Mouse (Mus musculus) heart, embryonic 16.5 days (tissue): ENCODE measurements around the gene Fam83g. TPM values are rescaled to one million over a fixed set of nuclear protein-coding genes. Genes with fewer than 3 reads are reported as not detected.

Experiments used
- ATAC-seq: fragments of 200-750 bp; cut with Nextera tagmentation; replicated peaks from 2 replicates; pipeline ENCODE4 v1.8.0; 2017; ENCODE audit warnings: moderate number of reproducible peaks; ENCODE audit not compliant: insufficient read depth, low FRiP score; ENCODE audit errors: extremely low read depth
- H3K27ac ChIP-seq: fragments of 300-500 bp; sonication (generic); 2 replicates; pipeline ENCODE4 v1.5.1; 2014; ENCODE audit warnings: mild to moderate bottlenecking, low read length, control low read depth, moderate library complexity
- H3K27me3 ChIP-seq: fragments of 300-500 bp; sonication (generic); 2 replicates; pipeline ENCODE4 v1.6.1; 2014; ENCODE audit warnings: low read length, mixed read lengths; ENCODE audit not compliant: control insufficient read depth, insufficient read depth
- H3K36me3 ChIP-seq: fragments of 300-500 bp; sonication (generic); 2 replicates; pipeline ENCODE4 v1.6.1; 2014; ENCODE audit not compliant: control insufficient read depth, insufficient read depth
- H3K4me1 ChIP-seq: fragments of 300-500 bp; sonication (generic); 2 replicates; pipeline ENCODE4 v1.6.1; 2014; ENCODE audit warnings: low read length, mixed read lengths; ENCODE audit not compliant: control insufficient read depth, insufficient read depth
- H3K4me2 ChIP-seq: fragments of 300-500 bp; sonication (generic); 2 replicates; pipeline ENCODE4 v1.6.1; 2014; ENCODE audit warnings: low read depth, mild to moderate bottlenecking, control low read depth, low read length
- H3K4me3 ChIP-seq: fragments of 300-500 bp; sonication (generic); 2 replicates; pipeline ENCODE4 v1.5.1; 2014; ENCODE audit warnings: mild to moderate bottlenecking, control low read depth, low read length
- H3K9ac ChIP-seq: fragments of 300-500 bp; sonication (generic); 2 replicates; pipeline ENCODE4 v1.6.1; 2014; ENCODE audit warnings: low read length, control low read depth
- H3K9me3 ChIP-seq: fragments of 300-500 bp; sonication (generic); replicated peaks from 2 replicates; pipeline ENCODE4 v1.6.1; 2016; ENCODE audit warnings: low read length; ENCODE audit not compliant: control insufficient read depth
- WGBS: fragments of 180-500 bp; shearing (Covaris S2); extraction: QIAGEN DNeasy Blood & Tissue Kit; methylation state at CpG from one replicate; pipeline ENCODE4 v1.1.7; 2014; 5-methylcytosine and 5-hydroxymethylcytosine counted together
- polyA plus RNA-seq: library from polyadenylated mRNA; unstranded; fragments of >200 nt; fragmentation: Nextera tagmentation; extraction: Ambion mirVana; gene quantifications from 2 replicates; pipeline ENCODE4 v1.2.1, GENCODE M21; 2015

Fam83g gene
- polyA plus RNA-seq, 1 experiment from 2014 or later: 1.5 TPM

GRCm38 (mm10) chr11:61643184-61643961 is 40.5 kb upstream of the Fam83g start:
- ATAC-seq: no peak
- Histone ChIP-seq H3K9me3 (no peaks in the 10 kb centered on the region), H3K27me3 (no peaks in the 10 kb centered on the region), H3K4me1 (peaks cover 6% of the 10 kb centered on the region), H3K4me2 (no peak overlapping the region), H3K36me3 (no peaks in the 10 kb centered on the region), H3K27ac (no peak overlapping the region), H3K9ac (no peak overlapping the region), H3K4me3 (no peak overlapping the region)
- WGBS: 77% methylated on average over 5 of the region's 5 CpGs

DNA sequence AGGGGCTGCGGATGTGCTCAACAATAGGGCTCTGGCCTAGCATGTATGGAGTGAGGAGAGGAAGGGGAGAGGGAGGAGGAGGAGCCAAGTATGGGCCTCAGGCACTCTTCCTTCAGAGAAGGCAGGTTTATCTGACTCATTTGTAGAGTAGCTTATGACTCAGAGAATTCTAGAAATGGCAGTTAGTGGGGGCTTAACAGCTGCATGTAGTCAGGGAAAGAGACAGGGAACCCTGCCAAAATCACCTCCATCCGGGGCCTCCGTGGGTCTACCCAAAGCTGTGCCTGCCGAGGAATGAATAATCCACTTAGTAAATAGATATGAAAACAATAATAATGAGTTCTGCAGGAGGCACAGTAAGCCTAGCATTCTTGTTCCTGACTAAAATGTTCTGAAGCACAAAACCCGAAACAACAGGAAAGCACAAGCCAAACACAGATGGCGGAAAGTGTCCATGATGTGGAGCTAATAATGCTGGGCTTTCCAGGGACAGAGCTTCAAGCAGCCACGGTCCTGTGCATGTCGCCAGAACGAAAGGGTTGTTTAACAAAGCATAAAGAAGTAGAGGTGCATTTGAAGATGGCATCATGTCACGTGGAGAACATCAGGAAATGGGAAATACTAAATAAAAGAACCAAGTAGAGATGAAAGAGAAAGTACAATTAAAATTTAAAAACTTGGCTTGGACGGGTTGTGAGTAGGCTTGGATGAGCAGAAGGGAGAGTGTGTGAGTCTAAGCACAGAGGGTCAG is 39.1 kb upstream of the Fam83g start:
- H3K9ac ChIP-seq: no peak overlapping the region
- no peaks in the 10 kb centered on the region for H3K27me3 ChIP-seq
- 56% methylated on average over 11 of the region's 11 CpGs for WGBS
- H3K4me2 ChIP-seq: no peak overlapping the region
- H3K36me3 ChIP-seq: no peaks in the 10 kb centered on the region
- ATAC-seq: peak; percentile 50; the same call in 1 of the 2 replicates
- H3K4me3 ChIP-seq: no peak overlapping the region
- peaks cover 6% of the 10 kb centered on the region for H3K4me1 ChIP-seq
- H3K9me3 ChIP-seq: no peaks in the 10 kb centered on the region
- peak overlapping the region; percentile 26; the same call in 1 of the 2 replicates for H3K27ac ChIP-seq

DNA sequence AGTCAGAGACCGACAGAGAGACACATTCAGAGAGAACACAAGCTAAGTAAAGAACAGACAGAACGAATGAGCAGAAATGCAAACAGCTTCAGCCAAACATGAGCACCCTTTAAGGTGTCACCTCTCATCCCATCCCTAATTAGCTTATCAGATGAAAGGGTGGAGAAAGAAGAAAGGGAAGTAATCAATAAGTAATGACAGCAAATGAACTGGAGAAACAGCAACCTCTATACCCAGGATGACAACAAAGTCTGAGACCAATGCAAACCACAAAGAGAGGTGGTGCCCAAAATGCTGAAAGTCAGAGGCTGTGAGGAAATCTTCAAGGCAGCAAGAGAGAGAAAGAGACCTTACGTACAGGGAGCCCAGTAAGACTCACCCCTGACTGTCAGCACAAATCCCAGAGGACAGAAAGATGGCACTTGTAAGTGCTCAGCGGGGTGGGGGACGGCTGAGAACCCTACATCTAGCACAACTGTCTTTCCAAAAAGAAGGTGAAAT is 38.5 kb upstream of the Fam83g start:
- Histone ChIP-seq H3K9ac (no peak overlapping the region), H3K9me3 (no peaks in the 10 kb centered on the region), H3K36me3 (no peaks in the 10 kb centered on the region), H3K4me3 (no peak overlapping the region), H3K27ac (no peak overlapping the region), H3K27me3 (no peaks in the 10 kb centered on the region), H3K4me1 (peaks cover 6% of the 10 kb centered on the region), H3K4me2 (no peak overlapping the region)
- WGBS: 78% methylated on average over 5 of the region's 5 CpGs
- ATAC-seq: no peak

- H3K9ac ChIP-seq: no peak overlapping the region
- H3K27me3 ChIP-seq: no peaks in the 10 kb centered on the region
- no peak overlapping the region for H3K4me3 ChIP-seq
- H3K9me3 ChIP-seq: no peaks in the 10 kb centered on the region
- no peak for ATAC-seq
- whole genome bisulfite sequencing: 73% methylated on average over 2 of the region's 2 CpGs
- H3K4me2 ChIP-seq: no peak overlapping the region
- peaks cover 6% of the 10 kb centered on the region for H3K4me1 ChIP-seq
- no peaks in the 10 kb centered on the region for H3K36me3 ChIP-seq
- no peak overlapping the region for H3K27ac ChIP-seq
Measured at GRCm38 (mm10) chr11:61646499-61647039, 37.3 kb upstream of the Fam83g start.

DNA sequence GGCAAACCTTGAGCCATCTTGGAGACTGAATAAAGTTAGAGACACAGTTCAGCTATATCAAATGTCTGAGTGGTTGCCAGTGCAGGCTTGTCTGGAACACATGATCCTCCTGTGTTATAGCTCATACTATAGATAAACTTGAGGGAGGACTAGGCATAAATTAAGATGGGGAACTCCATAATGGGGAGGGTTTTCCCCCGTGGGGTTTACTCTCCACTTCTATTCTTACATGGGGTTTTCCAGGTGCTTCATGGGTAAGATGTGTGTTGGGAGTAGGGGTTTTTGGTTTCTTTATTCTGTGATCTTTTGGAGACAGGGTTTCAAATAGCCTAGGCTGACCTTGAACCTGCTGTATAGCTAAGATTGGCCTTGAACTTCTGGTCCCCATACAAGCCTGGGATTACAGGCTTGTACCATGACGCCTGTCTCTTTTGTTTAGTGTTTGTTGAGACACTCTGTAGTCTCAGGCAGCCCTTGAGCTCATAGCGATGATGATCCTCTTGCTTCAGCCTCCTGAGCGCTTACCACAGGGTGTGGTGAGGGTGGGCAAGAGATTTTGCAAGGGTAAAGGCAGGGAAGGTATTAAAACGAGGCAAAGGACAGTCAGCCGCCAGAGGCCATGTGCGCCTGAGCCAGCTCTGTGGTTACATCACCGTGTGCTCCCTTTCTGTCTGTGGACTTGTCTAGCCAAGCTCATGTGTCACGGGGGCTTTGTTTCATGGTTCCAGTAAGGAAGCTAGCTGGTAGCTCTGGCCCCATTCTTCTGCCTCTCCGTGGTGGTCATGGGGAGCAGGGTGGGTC is 36.6 kb upstream of the Fam83g start:
- Histone ChIP-seq H3K36me3 (no peaks in the 10 kb centered on the region), H3K4me2 (no peak overlapping the region), H3K27me3 (no peaks in the 10 kb centered on the region), H3K4me3 (no peak overlapping the region), H3K9ac (no peak overlapping the region), H3K4me1 (peaks cover 6% of the 10 kb centered on the region), H3K27ac (no peak overlapping the region), H3K9me3 (no peaks in the 10 kb centered on the region)
- 66% methylated on average over 10 of the region's 10 CpGs for WGBS
- ATAC-seq: no peak

GRCm38 (mm10) chr11:61647956-61648748 is 35.7 kb upstream of the Fam83g start:
- Histone ChIP-seq H3K27ac (no peak overlapping the region), H3K36me3 (no peaks in the 10 kb centered on the region), H3K4me3 (no peak overlapping the region), H3K4me1 (peaks cover 6% of the 10 kb centered on the region), H3K27me3 (no peaks in the 10 kb centered on the region), H3K9me3 (no peaks in the 10 kb centered on the region), H3K9ac (no peak overlapping the region), H3K4me2 (no peak overlapping the region)
- ATAC-seq: no peak
- WGBS: 58% methylated on average over 6 of the region's 6 CpGs

DNA sequence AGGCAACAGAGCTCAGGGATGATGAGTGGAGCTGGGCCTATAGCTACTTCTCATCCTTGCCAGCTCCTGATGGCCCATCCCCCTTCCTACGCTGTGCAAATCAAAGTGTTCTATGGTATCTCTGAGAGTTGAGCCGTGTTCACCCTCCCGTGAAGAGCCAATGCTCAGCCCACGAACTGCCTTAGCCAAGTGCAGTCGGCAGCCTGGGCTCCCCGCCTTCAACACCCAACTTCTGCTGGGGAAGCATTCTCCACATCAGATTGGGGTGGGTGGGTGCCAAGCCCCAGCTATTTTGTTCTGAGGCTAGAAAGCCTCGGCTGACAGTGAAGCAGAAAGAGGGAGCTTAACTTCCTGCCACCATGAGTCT is 35.2 kb upstream of the Fam83g start:
- H3K27me3 ChIP-seq: no peaks in the 10 kb centered on the region
- no peak for ATAC-seq
- no peaks in the 10 kb centered on the region for H3K36me3 ChIP-seq
- H3K4me2 ChIP-seq: no peak overlapping the region
- H3K9ac ChIP-seq: no peak overlapping the region
- no peak overlapping the region for H3K4me3 ChIP-seq
- no peak overlapping the region for H3K27ac ChIP-seq
- peaks cover 6% of the 10 kb centered on the region for H3K4me1 ChIP-seq
- WGBS: 66% methylated on average over 7 of the region's 7 CpGs
- H3K9me3 ChIP-seq: no peaks in the 10 kb centered on the region

- no peak overlapping the region for H3K4me2 ChIP-seq
- 89% methylated on average over 5 of the region's 5 CpGs for WGBS
- no peaks in the 10 kb centered on the region for H3K27me3 ChIP-seq
- peaks cover 6% of the 10 kb centered on the region for H3K4me1 ChIP-seq
- no peaks in the 10 kb centered on the region for H3K36me3 ChIP-seq
- H3K4me3 ChIP-seq: no peak overlapping the region
- H3K9me3 ChIP-seq: no peaks in the 10 kb centered on the region
- no peak for ATAC-seq
- no peak overlapping the region for H3K27ac ChIP-seq
- no peak overlapping the region for H3K9ac ChIP-seq
Measured at GRCm38 (mm10) chr11:61649163-61649580, 34.7 kb upstream of the Fam83g start.
